ENCODE assay signal across 8 mouse cellular contexts in the genomic region with DNA sequence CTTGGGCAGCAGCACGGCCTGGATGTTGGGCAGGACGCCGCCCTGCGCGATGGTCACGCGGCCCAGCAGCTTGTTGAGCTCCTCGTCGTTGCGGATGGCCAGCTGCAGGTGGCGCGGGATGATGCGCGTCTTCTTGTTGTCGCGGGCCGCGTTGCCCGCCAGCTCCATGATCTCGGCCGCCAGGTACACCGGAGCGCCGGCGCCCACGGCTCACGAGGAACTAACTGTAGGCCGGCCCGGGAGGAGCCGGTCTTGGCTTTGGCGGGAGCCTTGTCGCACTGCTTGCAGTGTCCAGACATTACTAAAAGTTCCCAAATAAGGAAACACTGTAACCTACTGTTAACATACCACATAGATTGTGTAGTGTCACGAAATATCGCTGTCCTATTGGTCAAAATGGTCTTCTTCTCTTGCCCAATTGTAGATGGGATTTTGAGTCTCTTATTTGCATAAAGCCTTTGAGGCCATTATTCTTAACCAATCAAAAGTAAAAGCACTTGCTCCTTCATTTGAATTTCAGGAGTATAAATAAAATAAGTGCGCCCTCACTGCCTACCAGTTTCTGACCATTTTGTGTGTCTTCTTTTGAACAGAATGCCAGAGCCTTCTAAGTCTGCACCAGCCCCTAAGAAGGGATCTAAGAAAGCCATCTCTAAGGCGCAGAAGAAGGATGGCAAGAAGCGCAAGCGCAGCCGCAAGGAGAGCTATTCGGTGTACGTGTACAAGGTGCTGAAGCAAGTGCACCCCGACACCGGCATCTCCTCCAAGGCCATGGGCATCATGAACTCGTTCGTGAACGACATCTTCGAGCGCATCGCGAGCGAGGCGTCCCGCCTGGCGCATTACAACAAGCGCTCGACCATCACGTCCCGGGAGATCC. TPM values are rescaled to one million over a fixed set of nuclear protein-coding genes. Genes with fewer than 3 reads are reported as not detected.
A peak's percentile ranks its signal among the peaks of the same experiment; 100 is the strongest.
DNase-seq lines count a peak whose midpoint lies in the region; ATAC-seq lines count a peak whose summit lies in the region.
"Not testable (repeated sequence)": the region's sequence is repeated elsewhere in the genome, so short reads cannot be mapped to it uniquely, and the experiment has no call there.

Gene Hist1h2bb, plus strand, starts transcription at position 534 of the 880 bp plus-strand sequence.

- H3K9me3 ChIP-seq in hindbrain, embryonic 16.5 days (ENCODE audit: control insufficient read depth, low read length) = not testable (repeated sequence)

- H3K36me3 ChIP-seq in hindbrain, embryonic 16.5 days (ENCODE audit: control insufficient read depth, insufficient read depth, low read length) = not testable (repeated sequence)

- peak within 1 kb of the TSS; percentile 75 for H3K4me2 ChIP-seq in hindbrain, embryonic 16.5 days (ENCODE audit: low read length)

- WGBS in hindbrain, embryonic 16.5 days = under 1% methylated on average over 34 of the region's 58 CpGs

- DNase-seq in R1 (ENCODE audit: low read depth, low spot score) = peak; percentile 98
- peak; percentile 71 to 83 for DNase-seq in cerebellum, postnatal 25 days
- DNase-seq in frontal cortex, postnatal 36 days (ENCODE audit: low spot score in 2 of 2) = peak; percentile 78 to 87
- DNase-seq in left cerebral cortex, adult 11 months (ENCODE audit: low spot score) = peak; percentile 88
- DNase-seq in lung, postnatal 36 days = peak; percentile 88
- peak; percentile 91 for DNase-seq in retina, embryonic 14.5 days (ENCODE audit: low spot score)
- peak; percentile 74 for DNase-seq in thymus, postnatal 4 days

- peak within 1 kb of the TSS; percentile 44 for H3K4me3 ChIP-seq in hindbrain, embryonic 16.5 days (ENCODE audit: low read length)

- H3K4me1 ChIP-seq in hindbrain, embryonic 16.5 days (ENCODE audit: control insufficient read depth, insufficient read depth, low read depth, low read length) = not testable (repeated sequence)

- ATAC-seq in hindbrain, embryonic 16.5 days = peak; percentile 95

- H3K27ac ChIP-seq in hindbrain, embryonic 16.5 days (ENCODE audit: low read depth, low read length) = peak within 1 kb of the TSS; percentile 94

- not testable (repeated sequence) for H3K27me3 ChIP-seq in hindbrain, embryonic 16.5 days (replicated peaks; ENCODE audit: control insufficient read depth, insufficient read depth, low read length)

- H3K9ac ChIP-seq in hindbrain, embryonic 16.5 days (ENCODE audit: low read depth, low read length) = peak within 1 kb of the TSS; percentile 59

RNA-seq across cellular contexts. Expression of gene Hist1h2bb, which starts in this region (rescaled TPM):
- 0.49 and 0.66 TPM in 2 replicates for polyA plus RNA-seq in hindbrain, embryonic 16.5 days (2015; fragmentation: Nextera tagmentation; extraction: Ambion mirVana)

Comparison
In these comparisons a context has a peak if more than half of its experiments do, and no peak if none do; other contexts are left out.
1. Peak in every context shown above with its lines: DNase-seq, ATAC-seq, H3K4me3 ChIP-seq and H3K27ac ChIP-seq.
2. Peak in ATAC-seq, H3K4me3 ChIP-seq, H3K27ac ChIP-seq, H3K9ac ChIP-seq and H3K4me2 ChIP-seq in hindbrain, embryonic 16.5 days; RNA of the gene not detected or under 1 TPM.